Mouse (Mus musculus) ES-Bruce4 (cell line): ENCODE measurements around the gene Hoxc6.

ENCODE experiments used
- CTCF ChIP-seq: IDR thresholded peaks from one replicate; pipeline ENCODE4 v1.8.1; 2011; ENCODE audit warnings: low read depth, low read length
- EP300 ChIP-seq: IDR thresholded peaks from 2 replicates; pipeline ENCODE4 v1.6.1; 2011; ENCODE audit warnings: low read depth, low read length; ENCODE audit not compliant: insufficient read depth
- POLR2A ChIP-seq: IDR thresholded peaks from one replicate; pipeline ENCODE4 v1.8.1; 2011; ENCODE audit warnings: low read length; ENCODE audit not compliant: insufficient read depth

GRCm38 (mm10) chr15:103027266-103028235 is 29.5 kb downstream of the Hoxc6 start:
- no peak for TF ChIP-seq CTCF
- no peak for TF ChIP-seq POLR2A
- no peak for TF ChIP-seq EP300
